Mouse (Mus musculus): Measurements from ENCODE around the gene Efcab8.
A peak's percentile ranks its signal among the peaks of the same experiment; 100 is the strongest.

Gene Efcab8

GRCm38 (mm10) chr2:153779394-153779981, at the start of gene Efcab8:
Gene Efcab8 (plus strand): TSS chr2:153779931.
- DNase-seq (ENCODE audit: low read depth, low spot score), result peak; percentile 24

GRCm38 (mm10) chr2:153734033-153734432, 45.7 kb upstream of the Efcab8 start:
- no peaks in the 10 kb centered on the region for H3K27me3 ChIP-seq (ENCODE audit: control insufficient read depth, insufficient read depth, low read length, poor library complexity, severe bottlenecking)
- H3K36me3 ChIP-seq (ENCODE audit: control insufficient read depth, insufficient read depth, low read length, poor library complexity, severe bottlenecking), result no peaks in the 10 kb centered on the region
- no peak for DNase-seq (ENCODE audit: low read depth, low spot score)

More at GRCm38 (mm10) chr2:153779394-153779981, at the start of gene Efcab8:
- H3K27me3 ChIP-seq (ENCODE audit: control insufficient read depth, insufficient read depth, low read length, poor library complexity, severe bottlenecking), result no peaks in the 10 kb centered on the region
- H3K36me3 ChIP-seq (ENCODE audit: control insufficient read depth, insufficient read depth, low read length, poor library complexity, severe bottlenecking), result no peaks in the 10 kb centered on the region

- DNase-seq (ENCODE audit: low read depth, low spot score), result peak; percentile 99
- no peaks in the 10 kb centered on the region for H3K36me3 ChIP-seq (ENCODE audit: control insufficient read depth, insufficient read depth, low read length, poor library complexity, severe bottlenecking)
- no peaks in the 10 kb centered on the region for H3K27me3 ChIP-seq (ENCODE audit: control insufficient read depth, insufficient read depth, low read length, poor library complexity, severe bottlenecking)
Observed at GRCm38 (mm10) chr2:153740500-153741436, 39.0 kb upstream of the Efcab8 start, which contains the start of gene Mapre1. Gene Mapre1 (plus strand): TSS chr2:153741274.

GRCm38 (mm10) chr2:153741437-153742065, 38.2 kb upstream of the Efcab8 start:
- Histone ChIP-seq H3K27me3 (ENCODE audit: control insufficient read depth, insufficient read depth, low read length, poor library complexity, severe bottlenecking) (no peaks in the 10 kb centered on the region), H3K36me3 (ENCODE audit: control insufficient read depth, insufficient read depth, low read length, poor library complexity, severe bottlenecking) (no peaks in the 10 kb centered on the region)
- DNase-seq (ENCODE audit: low read depth, low spot score), result no peak

GRCm38 (mm10) chr2:153747994-153748393, 31.7 kb upstream of the Efcab8 start:
- no peaks in the 10 kb centered on the region for H3K27me3 ChIP-seq (ENCODE audit: control insufficient read depth, insufficient read depth, low read length, poor library complexity, severe bottlenecking)
- no peak for DNase-seq (ENCODE audit: low read depth, low spot score)
- peaks cover 6% of the 10 kb centered on the region; the same call in 1 of the 2 replicates for H3K36me3 ChIP-seq (ENCODE audit: control insufficient read depth, insufficient read depth, low read length, poor library complexity, severe bottlenecking)

GRCm38 (mm10) chr2:153750363-153750762, 29.4 kb upstream of the Efcab8 start:
- Histone ChIP-seq H3K27me3 (ENCODE audit: control insufficient read depth, insufficient read depth, low read length, poor library complexity, severe bottlenecking) (no peaks in the 10 kb centered on the region), H3K36me3 (ENCODE audit: control insufficient read depth, insufficient read depth, low read length, poor library complexity, severe bottlenecking) (peaks cover 7% of the 10 kb centered on the region)
- no peak for DNase-seq (ENCODE audit: low read depth, low spot score)

GRCm38 (mm10) chr2:153762121-153762520, 17.6 kb upstream of the Efcab8 start:
- H3K36me3 ChIP-seq (ENCODE audit: control insufficient read depth, insufficient read depth, low read length, poor library complexity, severe bottlenecking), result peaks cover 33% of the 10 kb centered on the region
- no peak for DNase-seq (ENCODE audit: low read depth, low spot score)
- H3K27me3 ChIP-seq (ENCODE audit: control insufficient read depth, insufficient read depth, low read length, poor library complexity, severe bottlenecking), result no peaks in the 10 kb centered on the region

- DNase-seq (ENCODE audit: low read depth, low spot score), result no peak
- Histone ChIP-seq H3K36me3 (ENCODE audit: control insufficient read depth, insufficient read depth, low read length, poor library complexity, severe bottlenecking) (peaks cover 17% of the 10 kb centered on the region), H3K27me3 (ENCODE audit: control insufficient read depth, insufficient read depth, low read length, poor library complexity, severe bottlenecking) (no peaks in the 10 kb centered on the region)
Observed at GRCm38 (mm10) chr2:153767484-153767883, 12.2 kb upstream of the Efcab8 start.

- no peak for DNase-seq (ENCODE audit: low read depth, low spot score)
- H3K27me3 ChIP-seq (ENCODE audit: control insufficient read depth, insufficient read depth, low read length, poor library complexity, severe bottlenecking), result no peaks in the 10 kb centered on the region
Observed at GRCm38 (mm10) chr2:153768881-153769280, 10.8 kb upstream of the Efcab8 start.

GRCm38 (mm10) chr2:153772950-153773349, 6.8 kb upstream of the Efcab8 start:
- H3K36me3 ChIP-seq (ENCODE audit: control insufficient read depth, insufficient read depth, low read length, poor library complexity, severe bottlenecking), result 0 out of 2 replicates have a peak, but pooled peaks cover 3% of the 10 kb centered on the region
- DNase-seq (ENCODE audit: low read depth, low spot score), result no peak
- no peaks in the 10 kb centered on the region for H3K27me3 ChIP-seq (ENCODE audit: control insufficient read depth, insufficient read depth, low read length, poor library complexity, severe bottlenecking)

More at GRCm38 (mm10) chr2:153768881-153769280, 10.8 kb upstream of the Efcab8 start:
- peaks cover 14% of the 10 kb centered on the region for H3K36me3 ChIP-seq (ENCODE audit: control insufficient read depth, insufficient read depth, low read length, poor library complexity, severe bottlenecking)

- no peaks in the 10 kb centered on the region for H3K27me3 ChIP-seq (ENCODE audit: control insufficient read depth, insufficient read depth, low read length, poor library complexity, severe bottlenecking)
- H3K36me3 ChIP-seq (ENCODE audit: control insufficient read depth, insufficient read depth, low read length, poor library complexity, severe bottlenecking), result 0 out of 2 replicates have a peak, but pooled peaks cover under 1% of the 10 kb centered on the region
- no peak for DNase-seq (ENCODE audit: low read depth, low spot score)
Observed at GRCm38 (mm10) chr2:153775472-153775871, 4.3 kb upstream of the Efcab8 start.

GRCm38 (mm10) chr2:153778638-153779362, 931 bp upstream of the Efcab8 start:
- DNase-seq (ENCODE audit: low read depth, low spot score), result peak; percentile 76
- Histone ChIP-seq H3K27me3 (ENCODE audit: control insufficient read depth, insufficient read depth, low read length, poor library complexity, severe bottlenecking) (no peaks in the 10 kb centered on the region), H3K36me3 (ENCODE audit: control insufficient read depth, insufficient read depth, low read length, poor library complexity, severe bottlenecking) (no peaks in the 10 kb centered on the region)

GRCm38 (mm10) chr2:153781181-153781580, 1.4 kb downstream of the Efcab8 start:
- Histone ChIP-seq H3K36me3 (ENCODE audit: control insufficient read depth, insufficient read depth, low read length, poor library complexity, severe bottlenecking) (no peaks in the 10 kb centered on the region), H3K27me3 (ENCODE audit: control insufficient read depth, insufficient read depth, low read length, poor library complexity, severe bottlenecking) (no peaks in the 10 kb centered on the region)
- no peak for DNase-seq (ENCODE audit: low read depth, low spot score)

GRCm38 (mm10) chr2:153784668-153785067, 4.9 kb downstream of the Efcab8 start:
- H3K36me3 ChIP-seq (ENCODE audit: control insufficient read depth, insufficient read depth, low read length, poor library complexity, severe bottlenecking), result no peaks in the 10 kb centered on the region
- H3K27me3 ChIP-seq (ENCODE audit: control insufficient read depth, insufficient read depth, low read length, poor library complexity, severe bottlenecking), result no peaks in the 10 kb centered on the region
- peak; percentile 52 for DNase-seq (ENCODE audit: low read depth, low spot score)

Measured in splenic B cell, adult 2 months (primary cell).